Mouse (Mus musculus) midbrain, embryonic 16.5 days (tissue): ENCODE data around the gene Ccdc172. TPM values are rescaled to one million over a fixed set of nuclear protein-coding genes. Genes with fewer than 3 reads are reported as not detected.

Experiments used
- ATAC-seq: fragments of 200-750 bp; cut with Nextera tagmentation; 2 replicates; pipeline ENCODE4 v1.8.0; 2017; ENCODE audit warnings: moderate TSS enrichment
- H3K27ac ChIP-seq: fragments of 300-500 bp; sonication (generic); 2 replicates; pipeline ENCODE4 v1.5.1; 2014; ENCODE audit warnings: mild to moderate bottlenecking, low read length, mixed read lengths
- H3K27me3 ChIP-seq: fragments of 300-500 bp; sonication (generic); 2 replicates; pipeline ENCODE4 v1.6.1; 2014; ENCODE audit warnings: low read depth, low read length, mixed read lengths; ENCODE audit not compliant: control insufficient read depth, insufficient read depth
- H3K36me3 ChIP-seq: fragments of 300-500 bp; sonication (generic); 2 replicates; pipeline ENCODE4 v1.6.1; 2014; ENCODE audit warnings: mild to moderate bottlenecking, low read length, moderate library complexity, mixed read lengths; ENCODE audit not compliant: control insufficient read depth, insufficient read depth
- H3K4me1 ChIP-seq: fragments of 300-500 bp; sonication (generic); 2 replicates; pipeline ENCODE4 v1.6.1; 2014; ENCODE audit warnings: mild to moderate bottlenecking, low read length, mixed read lengths; ENCODE audit not compliant: control insufficient read depth, insufficient read depth
- H3K4me2 ChIP-seq: fragments of 300-500 bp; sonication (generic); 2 replicates; pipeline ENCODE4 v1.6.1; 2014; ENCODE audit warnings: mild to moderate bottlenecking, low read length, mixed read lengths
- H3K4me3 ChIP-seq: fragments of 300-500 bp; sonication (generic); 2 replicates; pipeline ENCODE4 v1.5.1; 2014; ENCODE audit warnings: low read depth, mild to moderate bottlenecking, low read length, moderate library complexity, mixed read lengths
- H3K9ac ChIP-seq: fragments of 300-500 bp; sonication (generic); 2 replicates; pipeline ENCODE4 v1.6.1; 2014; ENCODE audit warnings: low read depth, low read length, mixed read lengths
- H3K9me3 ChIP-seq: fragments of 300-500 bp; sonication (generic); replicated peaks from 2 replicates; pipeline ENCODE4 v1.6.1; 2014; ENCODE audit warnings: mild to moderate bottlenecking, low read length, mixed read lengths; ENCODE audit not compliant: control insufficient read depth, poor library complexity, severe bottlenecking
- WGBS: fragments of 180-500 bp; shearing (Covaris S2); extraction: QIAGEN DNeasy Blood & Tissue Kit; methylation state at CpG from one replicate; pipeline ENCODE4 v1.1.7; 2014; 5-methylcytosine and 5-hydroxymethylcytosine counted together
- polyA plus RNA-seq: library from polyadenylated mRNA; unstranded; fragments of >200 nt; fragmentation: Nextera tagmentation; extraction: Ambion mirVana; gene quantifications from 2 replicates; pipeline ENCODE4 v1.2.1, GENCODE M21; 2015

Gene Ccdc172
- polyA plus RNA-seq, 1 experiment from 2014 or later, result not detected

DNA sequence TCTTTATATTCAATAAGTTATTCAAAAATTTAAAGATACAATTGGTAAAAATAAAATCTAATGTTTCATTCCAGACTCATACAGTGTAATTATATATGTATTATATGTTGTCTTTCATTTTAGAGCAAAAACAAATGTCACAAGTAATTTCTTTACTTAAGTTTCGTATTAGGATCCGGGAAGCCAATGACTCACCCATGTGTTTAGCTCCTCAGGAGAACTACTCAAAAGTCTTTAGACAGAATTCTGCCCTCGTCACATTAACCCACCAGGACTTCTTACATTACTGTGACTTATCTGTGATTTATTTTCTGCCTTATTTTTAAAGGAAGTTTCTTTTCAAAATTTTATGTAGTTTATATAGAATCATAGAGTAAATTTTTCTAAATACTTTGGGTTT, 39.1 kb downstream of the Ccdc172 start:
- H3K9ac ChIP-seq, result no peak overlapping the region
- no peaks in the 10 kb centered on the region for H3K4me1 ChIP-seq
- H3K36me3 ChIP-seq, result no peaks in the 10 kb centered on the region
- whole genome bisulfite sequencing, result 85% methylated on average over 3 of the region's 3 CpGs
- H3K27me3 ChIP-seq, result no peaks in the 10 kb centered on the region
- no peak overlapping the region for H3K27ac ChIP-seq
- H3K4me2 ChIP-seq, result no peak overlapping the region
- no peak for ATAC-seq
- H3K9me3 ChIP-seq, result no peaks in the 10 kb centered on the region
- H3K4me3 ChIP-seq, result no peak overlapping the region

DNA sequence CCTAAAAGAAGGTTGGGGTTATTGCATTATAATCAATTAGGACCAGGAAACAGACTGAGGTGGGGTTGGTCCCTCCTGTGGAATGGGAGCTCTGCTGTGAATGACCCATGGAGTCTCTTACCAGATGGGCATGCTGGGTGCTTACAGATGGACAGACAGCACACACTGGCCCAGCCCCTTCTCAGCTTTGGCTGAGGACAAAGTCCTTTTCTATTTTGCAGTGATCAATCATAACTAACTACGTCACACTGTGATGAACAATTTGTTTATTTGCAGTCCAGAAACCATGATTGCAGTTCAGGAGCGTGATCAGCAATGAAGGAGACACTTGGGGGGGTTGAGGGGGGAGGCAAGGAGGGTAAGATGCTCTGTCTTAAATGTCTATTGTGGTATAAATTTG, 43.2 kb downstream of the Ccdc172 start:
- no peak overlapping the region for H3K9ac ChIP-seq
- no peaks in the 10 kb centered on the region for H3K4me1 ChIP-seq
- H3K27ac ChIP-seq, result no peak overlapping the region
- no peaks in the 10 kb centered on the region for H3K27me3 ChIP-seq
- no peak overlapping the region for H3K4me3 ChIP-seq
- ATAC-seq, result no peak
- H3K4me2 ChIP-seq, result no peak overlapping the region
- no peaks in the 10 kb centered on the region for H3K36me3 ChIP-seq
- no peaks in the 10 kb centered on the region for H3K9me3 ChIP-seq
- 89% methylated on average over 2 of the region's 2 CpGs for WGBS

DNA sequence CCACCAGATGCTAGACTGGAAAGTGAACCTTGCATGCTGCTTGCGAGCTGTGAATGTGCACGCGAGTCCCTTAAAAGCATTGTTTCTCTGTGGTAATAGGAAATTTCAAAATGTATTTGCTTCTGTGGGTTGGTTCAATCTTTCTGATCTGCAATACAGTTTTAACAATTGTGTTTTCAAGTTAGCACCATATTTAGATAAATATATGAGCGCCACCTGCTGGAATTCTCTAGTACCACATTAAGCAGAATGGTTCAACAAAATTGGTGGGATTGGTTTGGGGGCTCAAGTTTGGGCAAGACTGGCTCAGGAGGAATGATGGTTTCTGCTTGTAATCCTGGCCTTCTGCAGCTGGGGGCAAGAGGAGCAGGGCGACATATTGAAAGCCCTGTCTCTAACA, 46.6 kb downstream of the Ccdc172 start:
- Histone ChIP-seq H3K9me3 (no peaks in the 10 kb centered on the region), H3K36me3 (no peaks in the 10 kb centered on the region), H3K4me2 (no peak overlapping the region), H3K4me1 (no peaks in the 10 kb centered on the region), H3K27me3 (no peaks in the 10 kb centered on the region), H3K27ac (no peak overlapping the region), H3K4me3 (no peak overlapping the region), H3K9ac (no peak overlapping the region)
- no peak for ATAC-seq
- WGBS, result 47% methylated on average over 5 of the region's 5 CpGs

DNA sequence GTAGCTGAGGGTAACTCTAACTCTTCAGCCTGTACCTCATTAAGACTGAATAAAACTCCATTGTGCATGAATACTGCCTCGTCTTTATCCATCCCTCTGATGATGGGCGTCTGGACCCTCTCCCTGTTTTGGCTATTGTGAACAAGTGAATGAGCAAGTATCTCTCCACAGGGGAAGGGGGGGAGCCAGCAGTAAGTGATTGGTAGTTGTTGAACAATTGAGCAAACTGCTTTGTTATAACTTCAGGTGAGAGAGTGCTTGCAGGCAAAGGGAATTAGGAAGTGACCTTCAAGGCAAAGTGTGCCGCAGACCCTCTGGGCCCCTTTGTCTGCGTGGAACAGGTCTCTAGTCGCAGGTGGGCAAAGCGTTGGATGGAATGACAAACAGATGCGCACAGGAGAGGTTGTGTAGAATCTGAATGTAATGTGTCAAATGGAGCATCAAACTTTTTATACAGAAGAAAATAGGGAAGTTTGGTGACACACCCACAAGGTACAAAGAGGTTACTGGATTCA, 50.6 kb downstream of the Ccdc172 start:
- no peaks in the 10 kb centered on the region for H3K36me3 ChIP-seq
- no peak overlapping the region for H3K9ac ChIP-seq
- no peak overlapping the region for H3K4me2 ChIP-seq
- H3K27ac ChIP-seq, result no peak overlapping the region
- no peaks in the 10 kb centered on the region for H3K9me3 ChIP-seq
- no peak for ATAC-seq
- WGBS, result 91% methylated on average over 7 of the region's 7 CpGs
- H3K27me3 ChIP-seq, result no peaks in the 10 kb centered on the region
- H3K4me1 ChIP-seq, result no peaks in the 10 kb centered on the region
- H3K4me3 ChIP-seq, result no peak overlapping the region

DNA sequence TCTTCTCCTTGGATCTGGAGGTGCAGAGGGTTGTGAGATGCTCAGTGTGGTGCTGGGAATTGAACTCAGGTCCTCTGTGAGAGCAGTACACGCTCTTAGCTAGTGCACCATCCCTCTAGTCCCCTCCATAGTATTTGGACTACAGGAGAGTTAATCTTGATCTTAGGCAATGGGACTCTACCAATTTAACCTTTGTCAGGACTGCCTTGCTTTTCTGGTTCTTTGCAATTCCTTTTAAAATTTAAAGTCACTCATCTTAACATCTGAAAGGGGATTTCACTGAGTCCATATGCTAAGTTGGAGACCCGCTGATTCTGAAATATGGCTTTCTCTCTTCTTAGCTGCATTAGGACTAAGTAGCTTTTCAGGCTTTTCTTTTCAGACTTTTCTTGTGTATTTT, 59.8 kb downstream of the Ccdc172 start:
- Histone ChIP-seq H3K27ac (no peak overlapping the region), H3K36me3 (no peaks in the 10 kb centered on the region), H3K9ac (no peak overlapping the region), H3K4me1 (no peaks in the 10 kb centered on the region), H3K4me2 (no peak overlapping the region), H3K9me3 (no peaks in the 10 kb centered on the region), H3K27me3 (no peaks in the 10 kb centered on the region), H3K4me3 (no peak overlapping the region)
- 78% methylated on average over 2 of the region's 2 CpGs for WGBS
- no peak for ATAC-seq

DNA sequence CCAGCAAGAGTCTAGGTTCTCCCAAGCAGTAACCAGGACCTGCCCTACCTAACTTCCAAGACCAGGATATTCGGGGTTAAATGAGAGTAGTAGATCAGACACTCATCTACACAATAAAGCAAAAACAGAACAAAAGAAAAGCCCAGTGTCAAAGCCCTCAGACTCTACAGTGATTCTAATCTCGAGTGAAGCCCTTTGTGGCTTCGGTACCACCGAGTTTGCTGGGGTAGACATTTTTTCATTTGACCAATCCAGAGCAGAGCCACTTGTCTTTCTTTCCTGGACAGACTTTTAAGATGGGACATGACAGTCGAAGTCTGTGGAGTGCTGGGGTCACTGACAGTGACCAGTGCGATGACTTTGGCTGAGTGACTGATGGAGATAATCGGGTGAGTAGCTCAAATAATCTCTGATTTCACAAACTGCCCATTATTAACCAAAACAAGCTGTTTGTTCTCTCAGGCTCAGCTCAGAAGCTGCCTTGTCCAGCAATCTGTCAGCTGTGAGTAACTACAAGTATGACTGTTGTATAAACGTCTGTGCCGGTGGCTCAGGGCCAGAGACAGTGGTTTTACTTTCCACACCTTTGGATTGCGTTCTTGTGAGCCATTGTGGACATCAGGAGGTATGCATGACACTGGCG, 60.8 kb downstream of the Ccdc172 start:
- H3K27ac ChIP-seq, result no peak overlapping the region
- H3K9ac ChIP-seq, result no peak overlapping the region
- no peak overlapping the region for H3K4me2 ChIP-seq
- no peak for ATAC-seq
- H3K9me3 ChIP-seq, result no peaks in the 10 kb centered on the region
- no peaks in the 10 kb centered on the region for H3K36me3 ChIP-seq
- no peaks in the 10 kb centered on the region for H3K4me1 ChIP-seq
- 26% methylated on average over 11 of the region's 11 CpGs for WGBS
- H3K4me3 ChIP-seq, result no peak overlapping the region
- no peaks in the 10 kb centered on the region for H3K27me3 ChIP-seq

DNA sequence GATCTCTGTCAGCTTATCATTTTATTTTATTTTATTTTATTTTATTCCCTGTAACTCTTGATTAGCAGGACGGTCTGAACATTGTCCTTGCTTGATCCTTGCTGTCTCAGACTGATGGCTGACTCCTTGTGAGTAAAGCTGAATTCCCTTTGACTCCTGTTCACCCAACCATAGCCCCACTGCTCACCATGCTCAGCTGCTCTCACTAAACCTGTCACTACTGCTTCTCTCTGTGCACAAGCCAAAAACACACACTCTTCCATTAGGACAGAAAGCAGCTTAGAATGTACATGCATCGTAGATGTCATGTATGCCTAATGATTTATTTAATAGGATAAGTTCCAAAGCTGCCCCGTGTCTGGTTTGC, 61.3 kb downstream of the Ccdc172 start:
- Histone ChIP-seq H3K9ac (no peak overlapping the region), H3K4me2 (no peak overlapping the region), H3K27me3 (no peaks in the 10 kb centered on the region), H3K9me3 (no peaks in the 10 kb centered on the region), H3K4me3 (no peak overlapping the region), H3K4me1 (no peaks in the 10 kb centered on the region), H3K27ac (no peak overlapping the region), H3K36me3 (no peaks in the 10 kb centered on the region)
- no peak for ATAC-seq
- 41% methylated on average over 3 of the region's 3 CpGs for WGBS

DNA sequence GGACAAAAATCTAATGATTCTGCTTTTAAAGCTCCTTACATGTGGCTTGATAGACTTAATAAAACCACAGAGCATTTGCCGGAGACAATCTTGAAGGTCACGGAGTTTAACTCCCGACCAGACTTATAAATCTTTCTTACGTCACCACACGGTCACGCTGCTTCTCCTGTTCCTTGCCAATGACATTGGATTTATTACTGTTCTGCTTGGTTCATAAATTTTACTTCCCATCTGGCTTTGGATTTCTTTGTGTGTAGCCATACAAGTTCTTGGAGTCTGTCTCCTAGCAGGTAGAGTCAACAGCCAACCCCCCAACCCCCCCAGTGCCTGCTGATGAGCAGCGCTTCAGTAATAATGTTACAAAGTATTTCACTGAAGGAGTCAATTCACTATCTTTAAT, 70.2 kb downstream of the Ccdc172 start:
- Histone ChIP-seq H3K4me3 (no peak overlapping the region), H3K27me3 (no peaks in the 10 kb centered on the region), H3K9ac (no peak overlapping the region), H3K4me1 (no peaks in the 10 kb centered on the region), H3K9me3 (no peaks in the 10 kb centered on the region), H3K36me3 (no peaks in the 10 kb centered on the region), H3K27ac (no peak overlapping the region), H3K4me2 (no peak overlapping the region)
- 88% methylated on average over 7 of the region's 7 CpGs for WGBS
- no peak for ATAC-seq

DNA sequence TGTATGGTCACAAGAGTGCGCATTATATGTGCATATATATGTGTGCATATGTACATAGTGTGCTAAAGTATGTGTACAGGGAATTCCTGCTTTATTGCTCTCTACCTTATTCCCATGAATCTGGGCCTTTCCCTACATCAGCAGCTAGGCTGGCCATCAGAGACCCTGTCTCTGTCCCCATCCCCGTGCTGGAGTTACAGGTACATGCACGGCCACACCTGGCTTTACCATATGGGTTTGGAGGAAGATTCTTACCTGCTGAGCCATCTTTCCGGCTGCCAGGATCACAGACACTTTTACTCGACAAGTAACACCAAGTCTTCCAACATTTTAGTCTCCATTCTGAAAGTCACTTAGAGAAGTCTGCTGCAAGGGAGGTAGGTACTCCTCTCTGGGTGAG, 71.2 kb downstream of the Ccdc172 start:
- no peak overlapping the region for H3K4me3 ChIP-seq
- no peaks in the 10 kb centered on the region for H3K36me3 ChIP-seq
- no peak overlapping the region for H3K4me2 ChIP-seq
- H3K27ac ChIP-seq, result no peak overlapping the region
- no peaks in the 10 kb centered on the region for H3K9me3 ChIP-seq
- no peak overlapping the region for H3K9ac ChIP-seq
- 91% methylated on average over 5 of the region's 5 CpGs for WGBS
- H3K4me1 ChIP-seq, result no peaks in the 10 kb centered on the region
- ATAC-seq, result no peak
- no peaks in the 10 kb centered on the region for H3K27me3 ChIP-seq
